Mouse (Mus musculus) colon, adult 2 months (tissue): ENCODE measurements around the gene Arcn1. TPM values are rescaled to one million over a fixed set of nuclear protein-coding genes. Genes with fewer than 3 reads are reported as not detected.

Experiments
- polyA plus RNA-seq: library from polyadenylated mRNA; depleted of rRNA; stranded (reverse); fragments of >200 nt; gene quantifications from 2 replicates; pipeline ENCODE4 v1.2.3, GENCODE M21; 2012; rRNA removed

Arcn1 gene
- 33.1 and 37.6 TPM in 2 replicates for polyA plus RNA-seq

DNA sequence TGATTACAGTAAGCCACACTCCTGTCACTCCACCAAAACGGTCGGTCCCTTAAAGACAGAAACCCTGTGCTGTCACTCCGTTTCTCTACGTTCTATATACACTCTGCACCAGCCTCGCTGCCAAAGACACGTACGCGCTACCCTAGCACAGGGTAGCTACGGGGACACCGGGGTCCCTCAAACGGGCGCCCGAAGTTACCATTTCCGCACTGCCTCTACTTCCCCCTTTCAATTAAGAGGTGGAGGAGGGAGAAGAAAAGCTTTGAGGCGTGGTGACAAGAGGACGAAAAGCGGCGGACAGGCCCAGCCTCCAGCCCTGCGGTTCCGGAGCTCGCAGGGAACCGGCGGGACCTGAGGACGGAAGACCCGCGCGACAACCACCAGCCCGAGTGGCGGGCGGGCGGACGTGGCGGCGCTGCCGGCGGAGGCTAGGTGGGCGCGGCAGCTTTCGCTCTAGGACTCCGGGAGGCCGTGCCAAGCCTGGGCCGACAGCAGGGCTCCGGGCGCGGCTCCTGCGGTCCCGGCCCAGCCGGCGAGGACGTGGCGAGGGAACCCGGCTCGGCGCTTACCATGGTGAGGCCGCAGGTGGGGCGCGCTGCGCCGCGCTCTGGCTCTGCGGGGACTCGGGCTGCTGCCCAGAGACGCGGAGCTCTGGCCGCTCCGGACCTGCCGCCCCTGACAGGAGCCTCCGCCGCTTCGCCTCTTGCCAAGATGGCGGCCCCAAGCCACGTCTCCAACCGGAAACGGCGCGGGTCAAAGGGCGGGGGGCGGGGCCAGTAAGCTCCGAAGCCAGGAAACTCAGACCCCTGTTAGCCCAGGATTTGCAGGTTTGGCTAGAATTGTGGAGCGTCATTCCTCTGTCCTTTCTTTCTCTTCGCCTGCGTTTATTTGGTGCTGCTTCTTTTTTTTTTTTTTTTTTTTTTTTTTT lies at the start of gene Arcn1, which contains the start of gene Ift46:
Gene Arcn1, minus strand, starts transcription at position 745 of the 928 bp plus-strand sequence.
Gene Ift46, plus strand, starts transcription at position 808 of the 928 bp plus-strand sequence.

DNA sequence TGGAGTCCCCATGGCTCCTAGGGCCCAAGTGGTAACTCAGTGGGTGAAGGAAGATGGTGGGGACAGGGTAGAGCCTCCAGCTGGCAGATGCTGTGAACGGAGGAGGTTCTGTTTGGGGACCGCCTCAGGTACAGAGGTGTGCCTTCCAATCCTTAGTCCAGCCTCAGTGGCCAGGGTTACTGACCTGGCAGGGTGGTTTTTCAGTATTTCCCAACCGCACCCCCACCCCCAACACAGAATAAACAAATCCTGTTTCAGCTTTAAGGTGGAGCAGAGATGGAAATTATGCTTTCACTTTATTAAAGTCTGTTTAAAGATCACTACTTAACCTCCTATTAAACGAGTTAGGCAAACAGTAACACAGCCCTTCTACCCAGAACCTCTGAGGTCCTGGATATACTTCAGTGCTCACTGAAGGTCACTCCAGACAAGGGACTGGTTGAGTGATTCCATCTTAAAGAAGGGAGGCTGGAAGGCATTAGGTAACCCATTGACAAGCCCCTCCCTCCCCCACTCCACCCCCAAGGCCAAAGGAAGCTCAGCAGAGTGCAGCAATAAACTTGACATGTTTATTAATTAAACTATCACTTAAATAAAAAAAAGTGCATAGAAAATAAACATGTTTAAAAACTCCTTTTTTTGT lies 35.3 kb upstream of the Arcn1 start, which contains the start of gene Ttc36:
Gene Ttc36, minus strand, starts transcription at position 265 of the 643 bp plus-strand sequence.

DNA sequence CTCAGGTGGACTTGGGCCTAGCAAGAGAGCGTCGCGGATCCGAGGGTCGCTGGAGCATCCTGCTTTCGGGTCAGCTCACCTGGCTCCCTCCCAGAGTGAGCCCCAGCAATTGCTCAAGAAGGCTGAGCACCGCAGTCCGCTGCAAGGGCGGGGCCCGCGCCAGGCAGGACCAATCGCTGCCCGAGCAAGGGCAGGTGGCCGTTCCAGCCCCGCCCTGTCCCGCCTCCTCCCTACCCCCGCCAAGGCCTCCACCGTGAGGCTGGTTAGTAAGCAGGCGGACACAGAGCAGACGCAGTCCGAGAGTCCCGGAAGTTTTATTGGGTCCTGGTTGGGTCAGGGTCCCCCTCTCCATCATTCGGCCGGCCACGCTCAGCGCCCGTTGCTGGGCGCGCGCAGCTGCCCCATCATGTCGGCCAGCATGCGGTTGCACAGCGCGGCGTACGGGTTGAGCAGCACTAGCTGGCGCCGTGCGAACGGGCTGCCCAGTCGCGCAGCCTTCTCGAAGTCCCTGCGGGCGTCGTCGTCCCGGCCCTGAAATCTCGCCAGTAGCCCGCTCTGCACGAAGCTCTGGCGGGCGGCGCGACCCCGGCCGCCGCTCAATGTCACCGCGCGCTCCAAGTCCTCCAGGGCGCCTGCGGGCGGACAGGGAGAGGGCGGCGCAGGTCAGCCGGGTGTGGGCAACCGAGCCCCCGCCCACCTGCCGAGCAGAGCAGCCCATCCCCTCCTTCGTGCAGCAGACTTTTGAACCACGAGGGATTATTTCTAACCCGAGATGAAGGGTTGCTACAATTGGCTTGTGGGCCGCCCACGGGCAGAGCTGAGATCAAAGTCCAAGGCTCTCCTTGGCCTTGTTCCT lies 31.7 kb upstream of the Arcn1 start, which contains the start of gene Tmem25:
Gene Tmem25, minus strand, starts transcription at position 206 of the 856 bp plus-strand sequence.

DNA sequence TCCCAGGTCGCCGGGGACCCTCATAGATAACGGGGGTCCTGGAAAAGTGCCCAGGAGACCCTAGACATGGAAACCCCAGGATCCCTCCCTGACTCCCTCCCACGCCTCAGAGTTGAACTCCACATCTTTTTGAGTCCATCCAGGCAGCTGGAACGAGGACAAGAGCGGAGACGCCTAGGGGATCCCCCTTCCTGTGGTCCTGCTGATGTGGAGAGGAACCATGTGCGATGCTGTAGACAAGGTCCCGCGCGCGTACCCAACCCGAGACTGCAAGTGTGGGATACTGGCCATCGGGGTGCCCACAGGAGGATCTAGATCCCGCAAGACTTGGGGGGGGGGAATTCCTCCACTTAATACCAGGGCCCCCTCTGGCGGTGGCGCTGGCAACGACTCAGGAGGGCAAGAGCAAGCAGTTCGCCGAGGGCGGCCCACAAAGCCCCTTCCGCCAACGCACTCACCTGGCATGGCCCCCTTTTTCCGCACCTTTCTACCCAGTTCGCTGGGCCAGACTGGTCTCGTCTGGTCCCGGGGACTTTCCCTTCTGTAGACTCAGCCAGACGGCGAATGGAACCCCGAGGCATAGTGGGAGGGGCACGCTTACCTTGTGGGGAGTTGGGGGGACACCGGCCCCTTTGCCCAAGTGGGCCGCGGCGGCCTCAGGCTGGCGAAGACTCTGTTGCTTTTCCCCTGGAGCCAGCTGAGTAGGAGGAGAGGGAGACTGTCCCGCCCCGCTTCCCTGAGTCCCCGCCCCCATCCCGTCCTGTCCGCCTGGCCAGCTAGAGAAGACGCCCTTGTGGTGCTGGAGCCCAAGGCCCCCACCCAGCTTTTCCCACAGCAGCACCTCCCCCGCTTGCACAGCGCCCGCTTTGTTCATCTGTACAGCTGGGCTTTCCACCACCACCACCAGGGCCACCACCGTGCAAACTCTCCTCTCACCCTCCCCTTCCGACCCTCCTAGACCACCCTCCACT lies 32.8 kb downstream of the Arcn1 start, which contains the start of gene Phldb1:
Gene Phldb1, minus strand, starts transcription at position 675 of the 971 bp plus-strand sequence.

Other genes starting within 250 kb of the Arcn1 start
- gene Cxcr5, start 206.0 kb downstream of the Arcn1 start, polyA plus RNA-seq = 3.2 and 3.3 TPM in 2 replicates
- 11.9 and 13.1 TPM in 2 replicates for gene Ddx6, start 163.0 kb downstream of the Arcn1 start, polyA plus RNA-seq
- gene Treh, start 94.6 kb downstream of the Arcn1 start, polyA plus RNA-seq = 0.19 and 0.20 TPM in 2 replicates
- gene Phldb1, start 32.6 kb downstream of the Arcn1 start, polyA plus RNA-seq = 127 and 138 TPM in 2 replicates
- 26.7 and 30.0 TPM in 2 replicates for gene Ift46, start 63 bp upstream of the Arcn1 start, polyA plus RNA-seq
- 8.8 and 9.7 TPM in 2 replicates for gene Tmem25, start 31.5 kb upstream of the Arcn1 start, polyA plus RNA-seq
- 7.1 and 7.5 TPM in 2 replicates for gene Ttc36, start 35.2 kb upstream of the Arcn1 start, polyA plus RNA-seq
- 10.3 and 14.7 TPM in 2 replicates for gene Kmt2a, start 113.5 kb upstream of the Arcn1 start, polyA plus RNA-seq
- gene Atp5l, start 152.9 kb upstream of the Arcn1 start, polyA plus RNA-seq = 165 and 211 TPM in 2 replicates
- gene Ube4a, start 197.8 kb upstream of the Arcn1 start, polyA plus RNA-seq = 5.5 and 6.8 TPM in 2 replicates
- 0.41 and 0.56 TPM in 2 replicates for gene Cd3g, start 212.6 kb upstream of the Arcn1 start, polyA plus RNA-seq
- 0.43 and 0.58 TPM in 2 replicates for gene Cd3d, start 213.9 kb upstream of the Arcn1 start, polyA plus RNA-seq
- 1.3 TPM in 2 replicates for gene Cd3e, start 241.8 kb upstream of the Arcn1 start, polyA plus RNA-seq